Mouse (Mus musculus) urinary bladder, postnatal 14 days (tissue): ENCODE measurements around the gene Thap12.

Source experiments
- DNase-seq: peaks from one replicate; pipeline ENCODE4 v3.0.0; 2021; ENCODE audit warnings: low spot score

Gene Thap12

GRCm38 (mm10) chr7:98702283-98703240 lies at the start of gene Thap12:
Gene Thap12, plus strand, starts transcription at chr7:98703103.
- DNase-seq: peak; percentile 99

- peak; percentile 83 for DNase-seq
These were observed 47.0 kb upstream of the Thap12 start for GRCm38 (mm10) chr7:98655681-98656530.

DNA sequence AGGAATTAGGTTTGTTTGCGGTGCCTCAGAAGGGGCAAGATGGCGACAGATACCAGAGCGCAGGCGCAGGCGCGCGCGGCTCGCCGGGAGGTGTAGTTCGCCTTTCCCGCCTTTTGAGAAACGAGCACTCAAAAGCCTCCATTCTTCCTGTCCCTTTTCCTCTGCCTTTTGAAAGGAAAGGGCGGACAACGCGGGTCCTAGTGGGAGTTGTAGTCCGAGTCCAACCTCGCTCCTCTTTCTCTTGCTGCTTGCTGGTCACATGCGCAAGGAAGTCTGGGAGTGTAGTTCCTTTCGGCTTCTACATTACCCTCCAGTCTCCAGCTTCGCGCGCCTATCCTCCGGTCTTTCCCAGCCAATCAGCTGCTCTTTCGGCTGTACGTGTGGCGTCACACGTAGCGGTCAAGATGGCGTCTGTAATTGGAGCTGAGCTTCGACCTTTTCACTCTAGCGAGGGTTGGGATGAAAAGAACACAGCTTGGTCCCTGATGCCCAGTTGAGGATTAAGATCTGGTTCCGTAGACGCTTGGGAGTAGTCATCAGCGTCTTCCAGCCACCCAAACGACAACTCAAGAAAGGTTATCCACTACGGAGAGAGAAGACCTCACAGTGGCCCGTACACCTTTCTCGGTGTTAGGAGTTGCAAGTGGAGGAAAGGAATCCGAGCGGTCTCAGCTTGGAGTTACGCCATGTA lies 46.2 kb upstream of the Thap12 start, which contains the start of gene Emsy:
Gene Emsy (minus strand): TSS at position 253 of the 691 bp plus-strand sequence.
- DNase-seq: peak; percentile 93

DNA sequence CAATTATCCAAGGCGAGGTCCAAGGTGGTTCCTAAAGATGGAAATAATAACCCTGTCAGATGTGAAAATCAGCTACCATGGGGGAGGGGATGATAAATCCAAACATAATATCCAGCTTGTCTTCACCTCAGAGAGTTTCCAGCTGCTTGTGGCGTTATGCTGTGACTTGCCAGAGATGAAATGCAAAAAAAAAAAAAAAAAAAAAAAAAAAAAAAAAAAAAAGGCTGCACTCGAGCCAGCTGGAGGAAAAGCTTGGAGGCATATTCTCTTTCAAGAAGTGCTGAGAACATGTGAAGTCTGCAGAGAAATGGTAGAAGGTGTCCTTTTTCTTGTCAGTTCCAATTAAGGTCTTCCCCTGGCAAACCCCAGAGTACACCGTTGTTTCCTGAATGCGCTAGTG lies 37.7 kb upstream of the Thap12 start:
- DNase-seq: no peak

- no peak for DNase-seq
These were observed 37.2 kb upstream of the Thap12 start for GRCm38 (mm10) chr7:98665726-98666125.

GRCm38 (mm10) chr7:98667956-98668746 lies 34.8 kb upstream of the Thap12 start:
- no peak for DNase-seq

GRCm38 (mm10) chr7:98670831-98671230 lies 32.1 kb upstream of the Thap12 start:
- no peak for DNase-seq

GRCm38 (mm10) chr7:98671416-98671815 lies 31.5 kb upstream of the Thap12 start:
- DNase-seq: peak; percentile 16

- peak; percentile 21 for DNase-seq
These were observed 30.5 kb upstream of the Thap12 start for GRCm38 (mm10) chr7:98672241-98672955.

- no peak for DNase-seq
These were observed 28.6 kb upstream of the Thap12 start for GRCm38 (mm10) chr7:98674344-98674743.

- DNase-seq: no peak
These were observed 25.4 kb upstream of the Thap12 start for GRCm38 (mm10) chr7:98677511-98677910.

DNA sequence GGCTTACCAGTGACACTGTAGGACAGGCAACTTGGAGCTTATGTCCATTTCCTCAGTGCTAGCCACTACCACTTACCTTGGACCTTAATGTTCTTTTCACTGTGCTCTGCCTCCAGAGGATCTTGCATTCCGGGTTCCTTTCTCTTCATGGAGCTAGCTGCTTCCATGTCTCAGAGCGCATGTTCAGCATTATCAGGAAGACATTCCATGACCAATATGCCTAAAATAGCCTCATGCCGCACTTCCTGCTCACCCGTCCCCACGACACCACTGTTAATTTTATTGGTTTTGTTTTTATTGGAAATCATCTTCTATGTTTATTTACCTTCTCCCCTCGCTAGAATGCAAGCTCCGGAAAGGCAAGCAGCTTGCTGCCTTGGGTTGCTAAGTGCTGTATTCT lies 24.5 kb upstream of the Thap12 start:
- DNase-seq: no peak

GRCm38 (mm10) chr7:98680691-98681090 lies 22.2 kb upstream of the Thap12 start:
- no peak for DNase-seq

DNA sequence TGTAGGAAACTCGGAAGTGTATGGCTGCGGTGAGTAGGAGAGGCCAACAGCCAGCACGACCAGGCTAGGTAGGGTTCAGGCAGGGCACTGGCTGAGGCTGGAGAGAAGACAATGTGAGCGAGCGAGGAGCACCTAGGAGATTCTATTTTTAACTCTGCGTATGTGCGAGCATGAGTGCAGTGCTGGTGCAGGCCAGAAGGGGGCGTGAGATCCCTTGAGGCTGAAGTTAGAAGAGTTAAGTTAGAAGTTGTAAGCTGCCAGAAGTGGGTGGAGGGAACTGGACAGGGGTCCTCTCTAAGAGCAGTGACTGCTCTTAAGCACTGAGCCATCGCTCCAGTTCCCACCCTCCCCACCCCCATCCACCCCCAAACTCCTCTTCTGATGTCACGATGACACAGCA lies 20.1 kb upstream of the Thap12 start:
- DNase-seq: no peak

DNA sequence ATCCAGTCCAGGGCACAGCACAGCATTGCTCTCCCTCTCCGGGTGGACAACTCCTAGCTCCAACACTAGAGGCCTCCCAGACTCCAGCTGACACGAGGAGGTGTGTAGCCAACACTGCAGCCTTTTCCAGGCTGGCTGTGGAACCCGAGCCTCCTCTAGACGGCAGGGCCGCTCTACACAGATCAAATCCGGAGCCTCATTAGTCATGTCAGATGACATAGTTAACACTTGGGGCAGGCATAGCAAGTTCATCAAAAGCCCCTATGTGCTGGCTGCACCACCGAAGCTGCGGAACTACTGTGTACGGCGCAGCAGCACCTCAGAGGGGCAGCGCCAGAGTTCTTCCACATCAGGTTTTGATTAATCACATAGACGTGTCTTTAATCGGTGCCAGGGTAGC lies 17.0 kb upstream of the Thap12 start:
- DNase-seq: peak; percentile 22

DNA sequence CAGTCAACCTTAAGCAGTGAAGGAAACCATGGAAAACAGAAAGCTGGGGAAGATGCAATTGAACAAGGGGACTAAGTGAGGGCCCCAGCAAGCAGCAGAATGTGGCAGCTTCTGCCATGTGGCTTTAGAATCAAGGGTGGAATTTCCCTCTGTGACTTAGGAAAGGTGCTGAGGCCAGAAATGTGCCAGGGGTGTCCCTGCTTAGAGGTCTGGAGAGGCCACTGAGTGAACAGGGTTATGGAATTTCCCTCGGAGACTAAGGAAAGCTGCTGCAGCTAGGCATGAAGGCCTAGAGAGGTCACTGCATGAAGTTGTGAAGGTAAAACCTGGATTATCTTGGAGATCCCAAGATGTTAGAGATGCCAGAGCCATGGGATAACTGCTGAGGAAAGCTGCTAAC lies 12.8 kb upstream of the Thap12 start:
- no peak for DNase-seq

- no peak for DNase-seq
These were observed 12.1 kb upstream of the Thap12 start for GRCm38 (mm10) chr7:98690831-98691230.

GRCm38 (mm10) chr7:98692761-98693546 lies 9.9 kb upstream of the Thap12 start:
- peak; percentile 41 for DNase-seq

DNA sequence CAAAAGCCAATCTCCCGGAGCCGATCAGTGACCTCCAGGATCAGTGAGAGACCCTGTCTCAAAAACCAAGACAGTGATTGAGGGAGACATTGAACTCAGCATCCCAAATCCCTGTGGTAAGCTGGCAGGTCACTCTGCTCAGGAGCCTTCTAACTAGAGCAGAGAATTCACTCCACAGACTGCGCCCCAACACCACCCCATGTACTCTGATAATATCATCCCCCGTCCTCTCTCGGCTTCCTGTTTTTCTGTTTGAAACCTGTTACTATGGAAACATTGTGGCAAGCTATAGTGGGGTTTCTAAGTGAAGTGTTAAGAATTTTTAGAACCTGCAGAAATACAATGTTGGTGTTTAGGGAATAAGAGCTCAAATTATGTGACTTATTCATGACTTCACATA lies 8.9 kb upstream of the Thap12 start:
- DNase-seq: peak; percentile 16

DNA sequence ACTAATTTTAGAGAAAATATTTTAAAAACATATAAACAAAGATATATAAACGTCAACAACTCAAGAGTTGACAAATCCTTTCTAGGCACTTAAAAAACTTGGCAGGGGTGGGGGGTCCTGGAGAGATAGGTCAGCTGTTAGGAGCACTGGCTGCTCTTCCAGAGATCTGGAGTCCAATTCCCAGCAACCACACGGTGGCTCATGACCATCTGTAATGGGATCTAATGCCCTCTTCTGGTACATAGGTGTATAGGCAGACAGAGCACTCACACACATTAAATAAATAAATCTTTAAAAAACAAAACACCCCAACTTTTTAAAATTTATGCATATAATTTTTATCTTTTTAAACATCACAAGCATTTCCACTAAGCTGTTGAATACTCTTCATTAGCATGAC lies 5.4 kb upstream of the Thap12 start:
- DNase-seq: no peak
